Mouse (Mus musculus) brain, embryonic 18.5 days (tissue): ENCODE measurements around the gene Necab2.

Experiments
- DNase-seq: peaks from one replicate; pipeline ENCODE4 v3.0.0-alpha.2; 2012; ENCODE audit warnings: low read depth, low spot score

Necab2 gene

GRCm38 (mm10) chr8:119446211-119446989 lies at the start of gene Necab2:
TSS of gene Necab2 (plus strand) at chr8:119446719.
- peak; percentile 51 for DNase-seq

- DNase-seq: no peak
Observed at GRCm38 (mm10) chr8:119398558-119398957, 48.0 kb upstream of the Necab2 start.

GRCm38 (mm10) chr8:119399255-119399654 lies 47.3 kb upstream of the Necab2 start:
- no peak for DNase-seq

GRCm38 (mm10) chr8:119400122-119400671 lies 46.3 kb upstream of the Necab2 start:
- DNase-seq: no peak

- DNase-seq: no peak
Observed at GRCm38 (mm10) chr8:119400904-119401303, 45.6 kb upstream of the Necab2 start.

GRCm38 (mm10) chr8:119403912-119404311 lies 42.6 kb upstream of the Necab2 start:
- no peak for DNase-seq

GRCm38 (mm10) chr8:119404648-119405047 lies 41.9 kb upstream of the Necab2 start:
- no peak for DNase-seq

GRCm38 (mm10) chr8:119408311-119408710 lies 38.2 kb upstream of the Necab2 start:
- DNase-seq: no peak

GRCm38 (mm10) chr8:119412037-119412734 lies 34.3 kb upstream of the Necab2 start:
- no peak for DNase-seq

- DNase-seq: no peak
Observed at GRCm38 (mm10) chr8:119412735-119413498, 33.6 kb upstream of the Necab2 start.

- no peak for DNase-seq
Observed at GRCm38 (mm10) chr8:119413605-119414004, 32.9 kb upstream of the Necab2 start.

- DNase-seq: no peak
Observed at GRCm38 (mm10) chr8:119420318-119420717, 26.2 kb upstream of the Necab2 start.

- no peak for DNase-seq
Observed at GRCm38 (mm10) chr8:119421603-119422122, 24.9 kb upstream of the Necab2 start.

- DNase-seq: no peak
Observed at GRCm38 (mm10) chr8:119422123-119422711, 24.3 kb upstream of the Necab2 start.

- no peak for DNase-seq
Observed at GRCm38 (mm10) chr8:119423631-119424141, 22.8 kb upstream of the Necab2 start.

GRCm38 (mm10) chr8:119424199-119424733 lies 22.3 kb upstream of the Necab2 start:
- no peak for DNase-seq

GRCm38 (mm10) chr8:119424740-119425139 lies 21.8 kb upstream of the Necab2 start:
- DNase-seq: no peak

GRCm38 (mm10) chr8:119425533-119425932 lies 21.0 kb upstream of the Necab2 start:
- DNase-seq: no peak

- no peak for DNase-seq
Observed at GRCm38 (mm10) chr8:119426069-119426735, 20.3 kb upstream of the Necab2 start.

GRCm38 (mm10) chr8:119427634-119428349 lies 18.7 kb upstream of the Necab2 start:
- DNase-seq: no peak
